Mouse (Mus musculus) thymus, postnatal 0 days (tissue): ENCODE measurements around the gene Cab39. TPM values are rescaled to one million over a fixed set of nuclear protein-coding genes. Genes with fewer than 3 reads are reported as not detected.
"Not testable (repeated sequence)": the region's sequence is repeated elsewhere in the genome, so short reads cannot be mapped to it uniquely, and the experiment has no call there.

Experiments used
- DNase-seq: peaks from one replicate; pipeline ENCODE4 v3.0.0-alpha.2; 2015; ENCODE audit warnings: low spot score
- polyA plus RNA-seq: library from polyadenylated mRNA; unstranded; fragments of >200 nt; fragmentation: Nextera tagmentation; extraction: Ambion mirVana; gene quantifications from 2 replicates; pipeline ENCODE4 v1.2.1, GENCODE M21; 2015

Gene Cab39
- polyA plus RNA-seq, 1 experiment from 2014 or later, result 49.2 TPM

DNA sequence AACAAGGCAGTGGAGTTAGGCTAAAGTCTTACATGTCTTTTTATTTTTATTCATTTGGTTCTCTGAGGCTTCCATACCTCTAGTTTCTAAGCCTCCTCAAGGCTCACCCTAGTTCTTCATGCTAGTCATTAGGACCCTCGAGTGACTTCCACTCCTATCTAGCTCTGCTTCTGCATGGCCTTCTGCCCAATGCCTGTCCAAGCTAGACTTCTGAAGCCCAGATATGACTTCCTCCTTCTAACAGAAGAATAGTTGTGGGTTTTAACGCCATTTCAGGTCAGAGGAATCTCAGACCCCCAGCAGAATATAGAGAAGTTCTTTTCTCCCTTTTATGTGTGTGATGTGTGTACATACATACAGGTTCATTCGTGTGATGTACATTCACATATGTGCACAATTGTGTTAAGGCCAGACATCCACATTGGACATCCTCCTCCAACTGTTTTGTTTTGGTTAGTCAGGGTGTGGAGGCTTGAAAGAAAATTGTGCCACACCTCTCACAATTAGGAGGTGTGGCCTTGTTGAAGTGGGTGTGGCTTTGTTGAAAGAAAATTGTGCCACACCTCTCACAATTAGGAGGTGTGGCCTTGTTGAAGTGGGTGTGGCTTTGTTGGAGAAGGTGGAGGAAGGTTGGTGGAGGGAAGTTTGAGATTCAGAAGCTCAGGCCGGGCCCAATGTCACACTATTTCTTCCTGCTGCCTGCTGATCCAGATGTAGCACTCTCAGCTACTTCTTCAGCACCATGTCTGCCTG lies 13.6 kb upstream of the Cab39 start:
- DNase-seq, result no peak

DNA sequence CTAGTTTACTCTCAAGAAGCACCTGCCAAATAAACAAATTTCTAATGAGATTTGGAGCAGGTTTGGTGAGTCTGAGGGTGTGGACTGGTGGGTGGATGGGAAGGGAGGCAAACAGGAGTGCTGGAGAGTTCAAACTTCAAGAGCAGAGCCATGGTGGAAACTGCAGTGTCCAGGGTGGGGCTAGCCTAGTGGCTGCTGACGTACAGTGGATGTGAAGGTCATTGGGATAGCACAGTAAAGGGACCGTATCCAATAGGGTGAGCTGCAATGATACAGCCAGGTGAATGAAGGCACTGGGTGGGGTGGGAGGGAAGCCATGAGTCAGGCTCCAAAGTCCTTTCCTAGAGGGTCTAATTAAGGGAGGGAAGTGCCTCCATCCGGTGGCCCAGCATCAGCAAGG lies 2.7 kb upstream of the Cab39 start:
- no peak for DNase-seq

DNA sequence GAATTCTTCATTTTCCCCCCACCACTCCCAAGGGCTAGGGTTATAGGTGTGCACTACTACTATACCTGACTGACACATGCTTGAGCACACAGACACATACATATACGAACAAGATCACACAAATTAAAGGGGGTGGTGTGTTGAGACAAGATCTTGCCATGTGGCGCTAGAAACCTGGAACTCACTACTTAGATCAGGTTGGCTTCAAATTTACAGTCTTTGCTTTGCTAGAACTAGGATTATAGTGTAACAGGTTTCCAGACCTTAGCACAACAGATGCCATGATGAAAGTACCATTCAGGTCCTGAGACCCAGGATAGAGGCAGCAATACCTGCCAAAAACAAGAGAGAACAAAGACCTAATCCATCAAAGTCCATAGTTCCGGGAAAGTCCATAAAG lies 1.8 kb upstream of the Cab39 start:
- DNase-seq, result no peak

DNA sequence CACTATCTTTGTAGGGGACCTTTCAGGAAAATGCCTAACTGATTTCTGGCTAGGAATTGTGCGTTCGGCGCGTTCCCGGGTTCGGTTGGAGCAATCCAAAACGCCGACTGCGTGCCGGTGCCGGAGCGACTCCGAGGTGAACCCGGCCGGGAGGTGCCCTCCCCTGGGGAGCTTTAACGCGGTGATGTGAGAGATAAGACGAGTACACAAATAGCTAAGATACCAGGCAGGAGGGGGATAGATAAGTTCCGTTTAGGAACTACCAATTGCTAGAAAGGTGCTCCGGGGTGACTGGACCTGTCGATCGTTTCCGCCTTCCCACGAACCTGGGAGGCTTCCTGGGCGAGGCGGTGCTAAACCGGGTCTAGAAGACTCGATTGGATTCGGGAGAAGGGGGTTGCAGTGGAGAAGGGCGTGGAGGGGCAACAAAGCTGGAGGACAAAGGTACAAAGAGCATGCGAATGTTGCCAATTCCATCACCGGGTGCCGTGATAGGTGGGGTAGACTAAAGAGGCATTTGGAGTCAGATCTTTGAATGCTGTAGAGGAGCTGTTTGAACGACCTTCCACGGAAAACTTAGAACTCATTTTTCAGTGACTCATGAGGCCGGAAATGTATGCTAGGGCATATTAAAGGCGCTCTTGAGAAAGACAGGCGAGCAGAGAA lies 998 bp downstream of the Cab39 start:
- peak; percentile 52 for DNase-seq

DNA sequence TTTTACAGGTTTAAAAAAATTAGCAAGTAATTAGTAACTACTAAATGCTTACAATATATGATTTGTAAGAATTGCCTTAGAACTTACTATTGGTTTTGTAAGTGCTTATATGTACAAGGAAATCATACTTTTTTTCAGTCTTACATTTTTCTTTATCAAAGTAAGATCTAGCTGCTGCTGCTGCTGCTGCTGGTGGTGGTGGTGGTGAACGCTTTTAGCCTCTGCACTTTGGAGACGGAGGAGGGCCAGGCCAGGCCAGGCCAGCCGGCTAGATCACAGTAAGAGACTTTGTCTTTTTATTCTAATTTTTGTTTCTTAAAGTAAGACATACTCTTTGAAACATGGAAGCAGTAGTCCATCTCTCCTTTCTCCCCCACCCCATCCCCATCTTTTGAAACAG lies 2.0 kb downstream of the Cab39 start:
- DNase-seq, result no peak

DNA sequence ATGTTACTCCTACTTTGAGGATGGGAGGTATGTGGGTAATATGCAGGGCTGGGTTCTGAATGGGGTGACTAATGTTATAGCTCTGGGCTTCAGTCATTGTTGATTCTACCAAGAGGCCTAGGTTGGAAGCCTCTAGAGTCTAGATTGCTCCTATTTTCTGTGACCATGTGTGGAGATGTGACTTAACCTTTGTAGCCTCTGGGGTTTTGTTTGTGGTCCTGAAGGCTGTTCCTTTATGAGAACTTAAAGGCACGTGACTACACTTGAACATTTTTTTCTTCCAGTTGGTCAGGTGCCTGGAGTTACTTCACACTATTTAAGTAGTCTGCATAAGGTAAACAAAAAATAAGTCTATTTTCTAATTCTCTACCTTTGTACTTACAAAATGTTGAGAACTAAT lies 6.5 kb downstream of the Cab39 start:
- DNase-seq, result no peak

DNA sequence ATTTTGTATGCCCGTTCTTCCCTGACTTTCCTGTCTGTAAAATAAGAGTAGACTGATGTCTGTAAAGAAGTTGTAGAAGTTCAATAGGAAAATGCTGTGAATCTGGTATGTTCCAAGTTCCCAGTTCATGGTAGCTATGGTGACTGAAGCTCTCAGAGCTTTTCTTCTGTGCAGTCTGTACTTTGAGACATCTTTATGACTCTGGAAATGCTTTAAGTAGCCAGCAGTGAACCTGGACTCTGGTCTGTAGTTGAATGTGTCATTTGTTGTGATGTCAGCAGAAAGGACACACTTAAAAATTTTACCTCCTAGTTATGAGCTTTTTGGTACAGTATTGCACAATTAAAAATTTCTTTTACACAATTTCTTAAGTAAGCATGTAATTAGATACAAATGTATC lies 9.3 kb downstream of the Cab39 start:
- no peak for DNase-seq

DNA sequence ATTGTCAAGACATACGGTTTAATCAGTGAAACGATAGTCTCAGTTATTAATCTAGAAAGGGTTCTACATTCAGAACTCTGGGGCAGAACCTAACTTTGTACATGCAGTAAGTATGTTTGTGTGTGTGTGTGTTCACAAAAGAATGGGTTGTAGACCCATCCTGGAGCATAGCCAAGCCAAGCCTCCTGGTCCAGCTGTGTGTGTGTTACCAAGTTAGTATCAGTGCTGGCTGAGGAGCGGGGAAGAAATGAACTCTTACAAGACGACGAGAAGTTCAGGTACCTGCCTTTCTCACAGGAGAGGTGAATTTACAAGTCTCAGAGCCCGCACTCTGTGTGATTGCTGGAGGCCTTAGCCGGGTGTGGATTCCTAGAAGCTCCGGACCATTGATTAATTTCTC lies 11.3 kb downstream of the Cab39 start:
- no peak for DNase-seq

DNA sequence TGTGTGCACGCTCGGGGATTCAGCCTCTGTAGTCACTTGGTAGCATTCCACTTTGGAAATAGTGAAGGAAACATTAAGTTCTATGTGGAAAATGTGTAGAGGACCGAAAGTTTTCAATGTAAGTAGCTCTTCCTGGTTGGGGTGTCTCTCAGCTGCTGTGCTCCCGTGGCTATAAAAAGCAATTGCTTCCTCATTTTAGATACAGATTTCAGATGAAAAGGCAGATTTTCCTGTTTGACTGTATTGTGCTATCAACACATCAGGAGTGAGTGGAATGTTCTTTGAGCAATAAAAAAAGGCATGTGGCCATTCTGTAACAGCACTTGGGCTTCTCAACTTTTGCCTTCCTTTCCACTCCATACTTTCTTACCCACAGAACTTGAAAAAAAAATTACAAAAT lies 16.0 kb downstream of the Cab39 start:
- no peak for DNase-seq

DNA sequence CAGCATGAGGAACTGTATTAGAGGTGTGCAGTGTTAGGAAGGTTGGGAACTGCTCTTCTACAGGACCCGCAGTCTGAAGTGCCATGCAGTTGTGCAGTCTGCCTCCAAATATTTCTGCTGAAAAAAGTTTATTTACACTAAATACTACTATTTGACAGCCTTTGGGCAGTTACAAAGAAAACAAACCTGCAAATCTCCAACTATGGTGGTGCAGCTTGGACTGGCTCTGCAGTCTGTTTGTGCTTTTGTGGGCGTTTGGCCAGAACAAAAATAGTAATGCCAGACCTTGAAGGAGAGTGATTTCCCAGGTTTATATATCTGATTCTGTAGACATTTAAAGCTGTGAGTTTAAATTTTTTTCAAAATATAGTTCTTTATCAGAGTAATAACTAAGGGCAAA lies 17.1 kb downstream of the Cab39 start:
- no peak for DNase-seq

DNA sequence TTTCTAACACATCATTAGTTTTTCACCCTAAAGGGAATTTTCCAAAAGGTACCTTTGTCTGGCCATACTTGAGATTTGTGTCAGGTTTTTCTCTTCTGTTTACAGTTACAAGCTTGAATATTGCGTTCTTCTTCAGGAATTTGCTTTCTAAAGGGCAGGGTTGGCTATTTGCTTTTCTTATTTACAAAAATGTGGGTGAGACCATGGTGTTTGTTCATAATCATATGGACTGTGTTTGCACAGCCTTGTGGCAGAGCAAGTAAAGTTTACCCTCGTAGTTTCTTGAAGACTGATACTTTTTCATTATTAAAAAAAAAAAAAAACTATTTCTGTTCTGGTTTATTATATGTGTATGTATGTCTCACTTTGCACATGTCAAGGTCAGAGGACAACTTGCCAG lies 17.5 kb downstream of the Cab39 start:
- DNase-seq, result no peak

DNA sequence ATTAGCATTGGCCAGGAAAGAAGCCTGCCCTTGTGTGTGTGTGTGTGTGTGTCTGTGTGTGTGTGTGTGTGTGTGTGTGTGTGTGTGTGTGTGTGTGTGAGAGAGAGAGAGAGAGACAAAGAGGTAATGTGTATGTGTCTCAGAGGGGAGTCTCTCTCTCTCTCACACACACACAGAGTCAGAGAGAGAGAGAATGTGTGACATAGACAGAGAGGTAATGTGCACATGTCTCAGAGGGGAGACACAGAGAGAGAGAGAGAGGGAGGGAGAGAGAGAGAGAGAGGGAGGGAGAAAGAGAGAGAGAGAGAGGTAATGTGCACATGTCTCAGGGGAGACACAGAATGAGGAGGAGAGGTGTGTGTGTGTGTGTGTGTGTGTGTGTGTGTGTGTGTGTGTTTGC lies 21.0 kb downstream of the Cab39 start:
- not testable (repeated sequence) for DNase-seq

DNA sequence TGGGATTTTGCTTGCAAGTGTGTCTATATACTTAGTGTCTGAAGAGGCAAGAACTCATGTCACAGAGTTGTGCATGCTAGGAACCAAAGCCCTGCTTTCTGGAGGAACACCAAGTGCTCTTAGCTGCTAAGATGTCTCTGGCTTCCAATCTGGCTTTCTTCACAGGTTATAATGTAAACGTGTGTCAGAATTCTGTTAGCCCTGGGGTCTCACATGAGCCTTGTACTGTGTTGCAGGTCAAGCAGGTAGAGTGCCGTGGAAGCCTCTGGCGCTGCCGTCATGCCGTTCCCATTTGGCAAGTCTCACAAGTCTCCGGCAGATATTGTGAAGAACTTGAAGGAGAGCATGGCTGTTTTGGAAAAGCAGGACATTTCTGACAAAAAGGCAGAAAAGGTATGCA lies 24.9 kb downstream of the Cab39 start:
- DNase-seq, result no peak

DNA sequence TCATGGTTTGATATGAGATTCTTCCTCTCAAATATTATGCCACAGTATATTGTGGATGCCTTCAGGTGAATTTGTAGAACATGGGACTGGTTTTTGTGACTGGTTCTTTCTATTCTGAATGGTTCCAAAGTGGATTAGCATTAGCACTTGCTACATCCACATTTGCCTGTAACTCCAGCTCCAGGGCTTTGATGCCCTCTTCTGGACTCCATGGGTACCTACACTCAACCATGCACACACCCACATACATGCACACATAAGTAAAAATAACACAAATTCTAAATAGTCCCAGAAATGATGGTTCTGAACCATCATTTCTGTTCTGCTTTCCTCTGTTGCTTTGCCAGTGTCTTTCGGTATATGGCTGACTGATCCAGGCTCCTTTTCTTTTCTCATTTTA lies 26.5 kb downstream of the Cab39 start:
- no peak for DNase-seq

DNA sequence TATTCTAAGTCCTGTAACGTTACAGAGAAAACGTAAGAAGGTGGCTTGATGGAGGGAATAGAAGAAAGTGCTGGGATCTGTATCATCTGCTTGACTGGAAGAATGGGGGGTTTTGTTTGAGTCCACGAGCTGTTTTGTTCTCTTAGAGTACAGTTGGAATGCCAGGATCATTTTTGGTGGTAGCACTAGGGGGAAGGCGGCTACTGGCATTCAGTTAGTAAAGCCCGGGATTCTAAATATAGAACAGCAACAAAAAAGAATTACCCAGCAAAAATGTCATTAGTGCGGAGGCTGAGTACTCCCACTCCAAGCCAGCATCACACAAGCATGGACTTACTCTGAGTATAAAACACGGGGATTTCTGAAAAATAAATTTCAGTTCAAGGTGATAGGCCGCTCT lies 29.0 kb downstream of the Cab39 start:
- no peak for DNase-seq

DNA sequence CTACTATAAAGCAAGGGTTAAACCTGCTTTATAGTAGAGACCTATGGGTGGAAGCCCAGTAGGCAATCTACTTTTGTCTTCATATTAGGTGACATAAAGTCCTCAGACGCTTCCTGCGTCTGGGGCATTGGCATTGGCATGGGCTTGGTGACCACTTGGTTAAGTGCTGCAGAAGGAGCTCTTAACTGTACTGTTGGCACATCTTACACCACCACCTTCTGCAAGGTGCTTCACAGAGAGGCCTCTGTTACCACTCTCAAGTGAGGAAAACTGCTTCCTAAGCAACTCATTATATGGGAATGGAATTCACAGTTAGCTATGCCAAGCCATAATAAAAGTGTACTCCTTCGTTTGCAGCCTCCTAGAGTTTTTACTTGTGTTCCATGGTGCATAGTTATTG lies 31.7 kb downstream of the Cab39 start:
- no peak for DNase-seq

DNA sequence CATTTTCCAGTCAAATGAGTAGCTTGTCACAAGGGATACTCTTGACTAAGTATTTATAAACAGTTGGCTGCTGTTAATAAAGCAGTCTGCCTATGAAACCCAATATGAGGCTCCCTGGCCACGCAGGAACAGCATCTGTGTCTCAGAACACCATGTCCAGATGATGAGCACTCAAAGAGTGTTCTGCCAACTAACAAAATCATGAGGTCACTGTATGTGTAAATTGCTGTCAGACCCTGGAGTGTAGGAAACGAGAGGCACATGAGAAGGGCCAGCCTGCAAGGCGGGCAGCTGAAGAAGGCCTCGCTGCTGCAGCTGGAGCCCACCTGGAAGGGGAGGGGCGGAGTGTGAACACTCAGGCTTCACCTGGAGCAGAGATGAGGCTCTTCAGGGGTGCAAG lies 33.9 kb downstream of the Cab39 start:
- DNase-seq, result no peak

DNA sequence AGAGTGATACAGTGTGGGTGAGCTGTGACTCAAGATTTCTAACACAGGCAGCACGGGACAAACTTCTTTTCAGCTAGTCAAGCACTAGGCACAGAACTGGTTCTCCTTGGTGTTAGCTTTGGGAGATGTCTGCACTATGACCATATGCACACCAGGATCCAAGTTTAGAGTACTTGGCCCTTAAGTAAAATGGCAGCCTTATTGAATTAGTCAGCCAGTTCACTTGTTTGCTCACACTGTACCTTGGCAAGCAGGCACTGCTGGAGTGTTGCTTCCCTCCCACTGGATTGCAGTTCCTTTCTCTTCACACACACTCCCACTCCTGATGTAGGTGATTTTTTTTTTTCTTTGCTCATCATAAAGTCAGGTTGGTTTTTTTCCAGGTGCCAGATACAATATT lies 35.8 kb downstream of the Cab39 start:
- no peak for DNase-seq

DNA sequence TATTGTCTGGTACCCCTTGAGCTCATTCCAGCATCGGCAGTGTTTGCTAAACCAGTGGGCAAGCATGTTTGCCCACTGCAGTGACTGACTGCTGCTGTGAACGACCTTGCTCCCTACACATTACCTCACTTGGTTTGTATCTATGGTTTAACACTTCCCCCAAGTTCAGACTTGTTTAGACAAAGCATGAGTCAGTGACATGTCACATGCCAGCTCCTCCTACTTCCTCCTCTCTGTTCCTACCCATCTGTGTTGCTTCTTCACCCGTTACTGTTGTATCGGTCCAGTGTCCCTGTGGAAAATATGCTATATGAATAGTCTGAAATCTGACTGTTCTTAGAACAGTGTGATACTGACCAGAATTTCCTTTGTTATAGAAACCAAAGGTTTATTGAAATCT lies 44.8 kb downstream of the Cab39 start:
- peak; percentile 7 for DNase-seq

DNA sequence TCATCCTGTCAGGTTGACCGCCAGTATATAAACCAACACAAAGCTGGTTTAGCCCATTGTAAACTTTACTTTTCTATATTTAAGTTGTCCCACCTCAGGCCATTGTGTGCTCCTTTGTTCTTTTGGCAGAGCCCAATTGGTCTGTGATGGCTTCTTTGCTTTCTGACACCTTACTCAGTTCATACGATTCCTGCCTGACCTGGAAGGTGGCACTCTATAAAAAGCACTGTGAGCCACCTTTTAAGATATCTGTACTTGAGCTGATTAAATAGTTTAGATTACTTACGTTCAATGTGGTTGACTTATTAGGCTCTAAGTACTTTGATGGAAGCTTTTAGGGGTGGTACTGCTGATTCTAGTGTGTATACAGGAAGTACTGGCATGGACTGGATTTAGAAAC lies 46.1 kb downstream of the Cab39 start:
- DNase-seq, result no peak

DNA sequence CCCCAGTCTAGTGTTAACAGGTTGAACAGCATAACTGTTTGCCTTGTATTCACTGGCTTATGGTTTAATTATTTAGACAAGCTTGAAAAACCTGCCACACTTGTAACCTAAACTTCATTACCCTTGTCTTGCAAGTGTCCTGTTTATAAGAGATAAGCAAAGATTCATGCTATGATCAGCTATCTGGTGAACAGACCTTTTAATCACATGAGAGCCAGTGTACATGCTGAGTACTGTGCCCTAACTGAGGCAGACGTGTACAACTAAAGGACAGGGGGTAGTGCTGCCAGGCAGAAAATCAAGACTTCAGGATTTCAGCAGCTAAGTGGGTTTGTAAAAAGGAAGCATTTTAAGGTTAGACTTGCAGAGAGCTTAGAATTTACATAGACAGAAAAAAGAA lies 46.5 kb downstream of the Cab39 start:
- DNase-seq, result no peak

DNA sequence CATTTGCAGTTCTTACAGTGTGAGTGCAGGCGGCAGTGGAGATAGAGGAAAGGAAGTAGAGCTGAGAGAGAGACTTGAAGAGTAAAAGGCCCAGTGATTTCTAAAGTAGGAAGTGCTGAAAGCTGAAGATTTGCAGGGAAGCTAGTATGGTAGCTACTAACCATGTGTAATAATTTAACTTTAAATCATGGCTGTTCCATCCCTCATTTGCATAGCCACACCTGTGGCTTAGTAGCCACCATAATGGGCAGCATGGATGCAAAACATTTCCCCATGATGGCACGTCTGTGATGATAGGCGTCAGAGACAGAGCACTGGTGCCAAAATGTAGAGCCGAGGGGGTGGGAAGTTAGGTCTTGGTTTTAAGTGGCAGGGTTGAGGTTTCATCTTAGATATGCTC lies 47.2 kb downstream of the Cab39 start:
- DNase-seq, result no peak

DNA sequence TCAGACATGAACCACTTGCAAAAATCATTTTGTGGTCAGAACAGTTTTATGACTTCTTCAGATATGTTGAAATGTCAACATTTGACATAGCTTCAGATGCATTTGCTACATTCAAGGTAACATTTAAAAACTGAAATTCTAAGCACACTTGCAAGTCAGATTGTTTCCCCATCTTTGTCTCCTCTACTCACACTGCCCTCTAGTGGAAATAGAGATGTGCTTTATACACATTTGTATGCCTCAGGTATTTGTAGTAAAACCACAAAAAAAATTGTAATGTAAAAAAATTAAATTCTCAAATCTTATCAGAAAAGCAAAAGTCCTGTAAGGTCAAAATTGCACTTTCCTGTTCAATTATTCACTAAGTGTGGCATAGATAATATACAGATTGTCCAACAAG lies 49.0 kb downstream of the Cab39 start:
- peak; percentile 63 for DNase-seq
